Mouse (Mus musculus) myocyte (in vitro differentiated cells): ENCODE results near the gene Prkn. TPM values are rescaled to one million over a fixed set of nuclear protein-coding genes. Genes with fewer than 3 reads are reported as not detected.

Experiments used
- H3K27me3 ChIP-seq: one replicate; pipeline ENCODE4 v1.6.1; 2011; ENCODE audit not compliant: control insufficient read depth, insufficient read depth, insufficient read length
- H3K36me3 ChIP-seq: one replicate; pipeline ENCODE4 v1.6.1; 2011; ENCODE audit not compliant: control insufficient read depth, insufficient read depth
- H3K4me2 ChIP-seq: one replicate; pipeline ENCODE4 v1.6.1; 2011; ENCODE audit warnings: low read depth, control low read depth
- H3K4me3 ChIP-seq: one replicate; pipeline ENCODE4 v1.5.1; 2011; ENCODE audit warnings: mild to moderate bottlenecking, control low read depth, moderate library complexity
- H3K79me2 ChIP-seq: one replicate; pipeline ENCODE4 v1.6.1; 2011; ENCODE audit not compliant: control insufficient read depth, insufficient read depth
- H3ac ChIP-seq: one replicate; pipeline ENCODE4 v1.6.1; 2011; ENCODE audit not compliant: control insufficient read depth, insufficient read length
- CEBPB ChIP-seq: IDR thresholded peaks from 2 replicates; pipeline ENCODE4 v1.6.1; 2011; ENCODE audit warnings: mild to moderate bottlenecking, moderate library complexity; ENCODE audit not compliant: poor library complexity, insufficient read depth, severe bottlenecking
- E2F4 ChIP-seq: IDR thresholded peaks from one replicate; pipeline ENCODE4 v1.6.1; 2011; ENCODE audit warnings: mild to moderate bottlenecking, control low read depth, moderate library complexity; ENCODE audit not compliant: insufficient read depth
- MAX ChIP-seq: IDR thresholded peaks from one replicate; pipeline ENCODE4 v1.6.1; 2011; ENCODE audit warnings: low read depth, mild to moderate bottlenecking, control low read depth
- MYOD1 ChIP-seq, 3 experiments: IDR thresholded peaks; one replicate each; pipeline ENCODE4 v1.6.1; 2011; ENCODE audit warnings: control low read depth in 2 of 3, low read depth in 2 of 3, mild to moderate bottlenecking in 2 of 3, moderate library complexity in 1 of 3; ENCODE audit not compliant: insufficient read length in 2 of 3, control insufficient read depth in 1 of 3
- MYOG ChIP-seq, 3 experiments: IDR thresholded peaks; one replicate each; pipeline ENCODE4 v1.6.1; 2011; ENCODE audit warnings: control low read depth in 2 of 3, low read depth in 2 of 3, mild to moderate bottlenecking in 2 of 3; ENCODE audit not compliant: insufficient read length in 2 of 3, control insufficient read depth in 1 of 3, insufficient read depth in 1 of 3
- POLR2A ChIP-seq: IDR thresholded peaks from one replicate; pipeline ENCODE4 v1.6.1; 2011; ENCODE audit warnings: low read depth, mild to moderate bottlenecking, control low read depth, moderate library complexity; ENCODE audit not compliant: insufficient read length
- POLR2AphosphoS2 ChIP-seq: IDR thresholded peaks from one replicate; pipeline ENCODE4 v1.6.1; 2011; ENCODE audit warnings: low read depth, control low read depth; ENCODE audit not compliant: insufficient read length
- REST ChIP-seq: IDR thresholded peaks from one replicate; pipeline ENCODE4 v1.6.1; 2011; ENCODE audit warnings: mild to moderate bottlenecking, control low read depth, moderate library complexity; ENCODE audit not compliant: insufficient read depth, insufficient read length
- SRF ChIP-seq: IDR thresholded peaks from one replicate; pipeline ENCODE4 v1.6.1; 2011; ENCODE audit warnings: low read depth; ENCODE audit not compliant: control insufficient read depth, insufficient read length
- TCF12 ChIP-seq: IDR thresholded peaks from one replicate; pipeline ENCODE4 v1.6.1; 2011; ENCODE audit warnings: mild to moderate bottlenecking, control low read depth; ENCODE audit not compliant: poor library complexity, insufficient read depth, severe bottlenecking
- TCF3 ChIP-seq: IDR thresholded peaks from one replicate; pipeline ENCODE4 v1.6.1; 2011; ENCODE audit warnings: low read depth, control low read depth; ENCODE audit not compliant: insufficient read length
- USF1 ChIP-seq: IDR thresholded peaks from one replicate; pipeline ENCODE4 v1.6.1; 2011; ENCODE audit warnings: low read depth, mild to moderate bottlenecking, control low read depth, moderate library complexity
- polyA plus RNA-seq: library from polyadenylated mRNA; unstranded; fragments of >200 nt; fragmentation: generic; extraction: Trizol; gene quantifications from one replicate; pipeline ENCODE4 v1.2.1, GENCODE M21; 2012; ENCODE audit warnings: missing spikeins

Gene Prkn
- polyA plus RNA-seq, 1 experiment = 0.26 TPM

DNA sequence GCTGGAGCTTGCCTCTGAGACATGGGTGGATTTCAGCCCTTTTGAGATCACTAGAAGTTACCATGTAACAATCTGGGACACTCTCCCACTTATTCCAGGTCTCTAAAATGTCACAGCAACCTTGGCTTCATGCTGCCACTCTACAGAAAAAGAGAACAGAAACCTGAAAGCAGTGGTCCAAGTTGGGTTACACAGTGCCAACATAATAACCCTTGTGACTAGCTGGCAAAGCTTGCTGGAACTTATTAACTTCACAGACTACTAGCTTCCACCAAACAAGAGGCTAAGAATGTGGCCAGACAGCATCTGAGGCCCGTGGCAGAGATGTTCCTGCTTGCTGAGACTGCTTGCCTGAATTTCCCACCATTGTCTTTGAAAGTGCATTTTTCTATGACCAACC lies 886.9 kb downstream of the Prkn start:
- Histone ChIP-seq H3ac (no peak overlapping the region), H3K4me3 (no peak overlapping the region), H3K36me3 (no peaks in the 10 kb centered on the region), H3K4me2 (no peak overlapping the region), H3K79me2 (no peaks in the 10 kb centered on the region), H3K27me3 (no peaks in the 10 kb centered on the region)
- no peak for TF ChIP-seq TCF3
- TF ChIP-seq REST = no peak
- TF ChIP-seq SRF = no peak
- TF ChIP-seq MAX = no peak
- no peak for TF ChIP-seq E2F4
- TF ChIP-seq TCF12 = no peak
- no peak for TF ChIP-seq POLR2A
- TF ChIP-seq POLR2AphosphoS2 = no peak
- no peak for TF ChIP-seq CEBPB
- TF ChIP-seq MYOG (IDR thresholded peaks at IDR 0.05; ENCODE audit: control insufficient read depth in 1 of 3, insufficient read depth in 1 of 3, insufficient read length in 2 of 3, low read depth in 2 of 3) = no peak
- no peak for TF ChIP-seq USF1
- TF ChIP-seq MYOD1 (IDR thresholded peaks at IDR 0.05; ENCODE audit: control insufficient read depth in 1 of 3, insufficient read length in 2 of 3, low read depth in 2 of 3) = no peak

DNA sequence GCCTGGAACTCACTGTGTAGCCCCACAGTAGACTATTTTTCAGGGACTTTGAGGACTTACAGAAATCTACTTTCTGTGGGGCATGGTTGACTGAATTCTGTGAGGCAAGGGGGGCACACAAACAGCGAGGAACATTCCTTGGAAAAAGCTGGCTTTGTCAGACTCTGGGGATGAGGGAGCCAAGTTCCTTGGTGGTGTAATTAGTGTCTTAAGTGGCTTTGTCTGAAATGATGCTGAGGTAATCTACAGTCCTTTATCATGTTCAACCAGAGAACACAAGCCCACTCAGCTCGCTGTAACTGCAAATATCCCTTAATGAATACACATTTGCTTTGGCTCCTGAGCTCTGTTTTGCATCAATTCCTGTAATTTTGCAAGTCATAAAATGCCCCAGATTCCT lies 888.1 kb downstream of the Prkn start:
- no peak for TF ChIP-seq POLR2AphosphoS2
- TF ChIP-seq MYOD1 (IDR thresholded peaks at IDR 0.05; ENCODE audit: control insufficient read depth in 1 of 3, insufficient read length in 2 of 3, low read depth in 2 of 3) = no peak
- no peak for TF ChIP-seq MAX
- H3K36me3 ChIP-seq = no peaks in the 10 kb centered on the region
- H3K27me3 ChIP-seq = no peaks in the 10 kb centered on the region
- no peaks in the 10 kb centered on the region for H3K79me2 ChIP-seq
- H3K4me3 ChIP-seq = no peak overlapping the region
- no peak overlapping the region for H3ac ChIP-seq
- no peak overlapping the region for H3K4me2 ChIP-seq

DNA sequence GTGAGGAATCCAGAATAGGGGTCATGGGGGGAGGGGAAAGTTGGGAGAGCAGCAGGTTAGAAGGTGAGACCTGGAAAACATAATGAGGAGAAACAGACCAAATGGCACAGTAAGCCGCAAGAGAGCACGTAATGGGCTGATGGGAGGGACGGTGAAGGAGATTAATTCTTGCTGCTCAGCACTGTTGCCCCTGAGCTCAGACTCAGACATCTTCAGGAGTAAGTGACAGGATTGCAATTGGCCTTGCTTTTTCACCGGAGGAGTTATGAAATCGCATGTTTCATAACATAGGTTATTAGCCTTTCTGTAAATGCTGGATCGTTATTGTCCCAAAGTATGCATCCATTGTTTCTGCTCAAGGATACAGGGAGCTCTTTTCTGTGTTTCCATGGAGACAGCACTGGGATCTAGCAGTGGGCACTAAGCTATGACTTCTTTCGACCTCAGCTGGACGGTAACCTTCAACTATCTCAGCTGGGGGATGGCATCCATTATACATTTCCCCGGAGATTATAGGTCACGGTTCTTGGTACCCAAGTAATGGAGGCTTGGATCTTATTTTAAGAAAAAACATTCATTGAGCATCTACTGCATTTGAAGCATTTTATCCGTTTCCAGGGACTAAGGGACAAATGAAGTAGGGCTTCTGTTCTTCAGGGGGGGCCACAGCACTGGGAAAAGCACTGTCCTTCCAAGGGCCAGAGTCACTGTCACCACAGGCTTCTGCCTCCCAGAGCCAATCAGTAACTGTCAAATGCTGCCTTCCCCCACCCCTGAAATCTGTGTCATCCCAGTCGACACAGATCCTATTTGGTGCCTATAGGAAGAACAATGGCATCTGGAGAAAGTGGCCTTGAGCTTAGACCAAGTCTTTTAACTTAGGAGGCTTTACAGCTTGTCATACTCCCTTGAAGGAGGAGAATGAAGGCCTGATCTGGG lies 890.7 kb downstream of the Prkn start:
- TF ChIP-seq TCF12 (no peak), TCF3 (no peak), POLR2A (no peak), POLR2AphosphoS2 (no peak), E2F4 (no peak), MAX (no peak), MYOG (IDR thresholded peaks at IDR 0.05; ENCODE audit: control insufficient read depth in 1 of 3, insufficient read depth in 1 of 3, insufficient read length in 2 of 3, low read depth in 2 of 3) (no peak), USF1 (no peak), CEBPB (no peak), MYOD1 (IDR thresholded peaks at IDR 0.05; ENCODE audit: control insufficient read depth in 1 of 3, insufficient read length in 2 of 3, low read depth in 2 of 3) (no peak), SRF (no peak), REST (no peak)
- no peaks in the 10 kb centered on the region for H3K36me3 ChIP-seq
- H3ac ChIP-seq = no peak overlapping the region
- no peak overlapping the region for H3K4me2 ChIP-seq
- no peak overlapping the region for H3K4me3 ChIP-seq
- H3K27me3 ChIP-seq = no peaks in the 10 kb centered on the region
- no peaks in the 10 kb centered on the region for H3K79me2 ChIP-seq

DNA sequence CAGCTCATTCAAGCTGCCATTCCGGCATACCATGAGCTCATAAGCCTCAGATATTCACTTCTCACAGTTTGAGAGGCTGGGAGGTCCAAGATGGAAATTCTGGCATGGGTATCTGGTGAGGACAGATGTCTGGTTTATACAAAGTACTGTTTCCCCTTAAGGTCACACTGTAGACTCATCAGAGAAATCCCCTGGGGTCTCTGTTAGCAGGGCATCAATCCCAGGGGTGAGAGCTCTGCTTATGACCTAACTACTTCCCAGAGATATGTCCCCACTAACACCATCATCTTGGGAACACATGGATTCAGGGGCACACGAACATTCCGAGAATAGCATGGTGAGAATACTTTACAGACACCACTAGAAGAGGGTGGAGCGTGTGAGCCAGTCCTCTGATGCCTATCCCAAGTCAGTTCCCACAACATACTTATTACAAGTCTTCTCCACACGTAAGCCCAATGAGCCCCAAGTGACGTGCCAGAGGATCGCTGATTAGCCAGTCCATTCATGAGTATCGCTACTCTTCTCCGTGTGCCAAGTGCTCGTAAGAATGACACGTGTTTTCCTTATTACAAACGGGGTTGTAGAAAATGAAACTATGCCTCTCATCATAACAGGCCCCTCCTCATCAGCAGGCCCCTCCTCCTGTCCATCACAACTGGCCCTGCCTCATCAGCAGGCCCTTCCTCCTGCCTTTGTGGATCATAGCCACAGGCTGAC lies 895.1 kb downstream of the Prkn start:
- no peaks in the 10 kb centered on the region for H3K36me3 ChIP-seq
- H3K4me2 ChIP-seq = peak overlapping the region; percentile 34
- no peaks in the 10 kb centered on the region for H3K79me2 ChIP-seq
- H3ac ChIP-seq = no peak overlapping the region
- TF ChIP-seq MYOD1 (IDR thresholded peaks at IDR 0.05; ENCODE audit: control insufficient read depth in 1 of 3, insufficient read length in 2 of 3, low read depth in 2 of 3) (no peak), MAX (no peak), USF1 (no peak), E2F4 (no peak), REST (no peak), POLR2AphosphoS2 (no peak), TCF12 (no peak), CEBPB (no peak)
- no peaks in the 10 kb centered on the region for H3K27me3 ChIP-seq
- no peak overlapping the region for H3K4me3 ChIP-seq

DNA sequence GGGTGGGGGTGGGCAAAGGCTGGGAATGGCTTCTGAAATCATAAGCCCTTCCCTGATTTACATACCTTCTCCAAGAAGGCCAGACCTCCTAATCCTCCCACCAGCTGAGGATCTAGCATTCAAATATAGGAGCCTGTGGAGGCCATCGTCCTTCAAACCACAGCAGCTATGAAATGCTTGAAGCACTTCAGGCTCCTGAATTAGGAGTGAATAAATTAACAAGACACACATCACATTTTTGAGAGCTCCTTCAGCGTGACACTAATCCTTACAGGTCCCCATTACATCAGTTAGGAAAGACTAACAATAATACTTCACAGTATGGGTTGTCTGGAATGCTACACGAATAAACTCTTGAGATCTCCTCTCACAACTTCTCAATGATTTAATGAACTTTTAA lies 896.3 kb downstream of the Prkn start:
- Histone ChIP-seq H3K27me3 (no peaks in the 10 kb centered on the region), H3K79me2 (no peaks in the 10 kb centered on the region), H3K36me3 (no peaks in the 10 kb centered on the region), H3K4me2 (no peak overlapping the region), H3K4me3 (no peak overlapping the region), H3ac (no peak overlapping the region)
- TF ChIP-seq MYOG (IDR thresholded peaks at IDR 0.05; ENCODE audit: control insufficient read depth in 1 of 3, insufficient read depth in 1 of 3, insufficient read length in 2 of 3, low read depth in 2 of 3) (no peak), SRF (no peak), MAX (no peak), TCF3 (no peak), POLR2A (no peak), CEBPB (no peak), USF1 (no peak), REST (no peak), TCF12 (no peak), POLR2AphosphoS2 (no peak)
